Mouse (Mus musculus) heart, adult 2 months (tissue): Measurements from ENCODE around the gene Asns.
"Not testable (repeated sequence)": the region's sequence is repeated elsewhere in the genome, so short reads cannot be mapped to it uniquely, and the experiment has no call there.

ENCODE experiments used
- CTCF ChIP-seq: fragments of 200-600 bp; IDR thresholded peaks from 2 replicates; pipeline ENCODE4 v1.8.1; 2022; ENCODE audit warnings: antibody characterized with exemption, mild to moderate bottlenecking, moderate library complexity
- POLR2A ChIP-seq: fragments of 200-500 bp; IDR thresholded peaks from 2 replicates; pipeline ENCODE4 v1.6.1; 2011; ENCODE audit warnings: mild to moderate bottlenecking, low read depth, low read length, control low read depth; ENCODE audit not compliant: insufficient read depth

- not testable (repeated sequence) for TF ChIP-seq POLR2A, CTCF
These were observed 27.2 kb downstream of the Asns start for GRCm38 (mm10) chr6:7665902-7666301.
